Comparison of ENCODE assay signal across 7 mouse cellular contexts in genomic region chr4:156192421-156193199, GRCm38 (mm10). TPM values are rescaled to one million over a fixed set of nuclear protein-coding genes. Genes with fewer than 3 reads are reported as not detected.
DNase-seq lines count a peak whose midpoint lies in the region; ATAC-seq and TF ChIP-seq lines count a peak whose summit lies in the region.

No protein-coding gene starts in this region.

- no peak for TF ChIP-seq CTCF in heart, postnatal 0 days (IDR thresholded peaks at IDR 0.05; ENCODE audit: low read depth)

- no peak overlapping the region for H3K4me2 ChIP-seq in heart, postnatal 0 days (ENCODE audit: low read depth, low read length)
- no peak overlapping the region for H3K4me2 ChIP-seq in midbrain, embryonic 15.5 days

- no peak for TF ChIP-seq EP300 in heart, postnatal 0 days (IDR thresholded peaks at IDR 0.05; ENCODE audit: low read depth)

- no peak overlapping the region for H3K9ac ChIP-seq in heart, postnatal 0 days (replicated peaks; ENCODE audit: low read depth, low read length)
- H3K9ac ChIP-seq in midbrain, embryonic 15.5 days: no peak overlapping the region

- peak; percentile 70 to 72 for DNase-seq in right cerebral cortex, postnatal 10 days (ENCODE audit: low spot score in 2 of 2)
- no peak for DNase-seq in right cerebral cortex, postnatal 25 days
- DNase-seq in heart, postnatal 0 days (ENCODE audit: low spot score): no peak
- peak; percentile 71 to 84 for DNase-seq in kidney, postnatal 4 days
- no peak for DNase-seq in testis, postnatal 14 days (ENCODE audit: low spot score)
- no peak for DNase-seq in gastrocnemius, postnatal 10 days

- H3K9me3 ChIP-seq in heart, postnatal 0 days (replicated peaks; ENCODE audit: control insufficient read depth, low read length): no peaks in the 10 kb centered on the region
- no peaks in the 10 kb centered on the region for H3K9me3 ChIP-seq in midbrain, embryonic 15.5 days

- H3K36me3 ChIP-seq in heart, postnatal 0 days (replicated peaks; ENCODE audit: control insufficient read depth, insufficient read depth, low read length): peaks cover 6% of the 10 kb centered on the region; the same call in 1 of the 2 replicates
- 0 out of 2 replicates have a peak, but pooled peaks cover 3% of the 10 kb centered on the region for H3K36me3 ChIP-seq in midbrain, embryonic 15.5 days (replicated peaks)

- peaks cover 28% of the 10 kb centered on the region for H3K4me1 ChIP-seq in heart, postnatal 0 days (ENCODE audit: control insufficient read depth, insufficient read depth)
- H3K4me1 ChIP-seq in midbrain, embryonic 15.5 days: peaks cover 70% of the 10 kb centered on the region

- 44% methylated on average over 8 of the region's 8 CpGs for WGBS in heart, postnatal 0 days
- WGBS in midbrain, embryonic 15.5 days: 62% methylated on average over 8 of the region's 8 CpGs

- peak overlapping the region; percentile 54 for H3K27ac ChIP-seq in heart, postnatal 0 days (ENCODE audit: low read depth)
- H3K27ac ChIP-seq in midbrain, embryonic 15.5 days: peak overlapping the region; percentile 30; the same call in 1 of the 2 replicates

- no peak overlapping the region for H3K4me3 ChIP-seq in heart, postnatal 0 days (ENCODE audit: low read depth, low read length)
- H3K4me3 ChIP-seq in midbrain, embryonic 15.5 days: no peak overlapping the region

- ATAC-seq in heart, postnatal 0 days (ENCODE audit: insufficient read depth, low read depth): no peak
- no peak for ATAC-seq in midbrain, embryonic 15.5 days (replicated peaks)

- H3K27me3 ChIP-seq in heart, postnatal 0 days (ENCODE audit: control insufficient read depth, insufficient read depth, low read length): no peaks in the 10 kb centered on the region
- no peaks in the 10 kb centered on the region for H3K27me3 ChIP-seq in midbrain, embryonic 15.5 days (replicated peaks)

RNA-seq across cellular contexts. Expression of gene Agrn, which starts 4.7 kb away (rescaled TPM):
- 94.4 and 109 TPM in 2 replicates for total RNA-seq in heart, postnatal 0 days (2014; rRNA removed; ENCODE audit: low replicate concordance)
- polyA plus RNA-seq in heart, postnatal 0 days (2015; fragmentation: Nextera tagmentation; extraction: Ambion mirVana): 18.5 and 20.1 TPM in 2 replicates
- polyA plus RNA-seq in midbrain, embryonic 15.5 days (2015; fragmentation: Nextera tagmentation; extraction: Ambion mirVana): 141 and 142 TPM in 2 replicates
- total RNA-seq in gastrocnemius, postnatal 10 days (2021): 10 to 100 TPM; 31.4 to 40.8 TPM

RNA-seq across cellular contexts. Expression of gene Isg15, which starts 8.0 kb away (rescaled TPM):
- 7.5 and 19.9 TPM in 2 replicates for total RNA-seq in heart, postnatal 0 days (2014; rRNA removed; ENCODE audit: low replicate concordance)
- polyA plus RNA-seq in heart, postnatal 0 days (2015; fragmentation: Nextera tagmentation; extraction: Ambion mirVana): 4.5 and 7.0 TPM in 2 replicates
- polyA plus RNA-seq in midbrain, embryonic 15.5 days (2015; fragmentation: Nextera tagmentation; extraction: Ambion mirVana): 2.2 and 3.8 TPM in 2 replicates
- under 1 TPM in 1 of 2 experiments, not detected in 1; 0.33 TPM for total RNA-seq in gastrocnemius, postnatal 10 days (2021)

RNA-seq across cellular contexts. Expression of gene AW011738, which starts 10.5 kb away (rescaled TPM):
- total RNA-seq in heart, postnatal 0 days (2014; rRNA removed; ENCODE audit: low replicate concordance): 5.9 and 6.0 TPM in 2 replicates
- 3.2 and 3.4 TPM in 2 replicates for polyA plus RNA-seq in heart, postnatal 0 days (2015; fragmentation: Nextera tagmentation; extraction: Ambion mirVana)
- polyA plus RNA-seq in midbrain, embryonic 15.5 days (2015; fragmentation: Nextera tagmentation; extraction: Ambion mirVana): 4.0 and 4.9 TPM in 2 replicates
- 1 to 10 TPM; 2.7 to 3.2 TPM for total RNA-seq in gastrocnemius, postnatal 10 days (2021)

RNA-seq across cellular contexts. Expression of gene Perm1, which starts 23.1 kb away (rescaled TPM):
- 57.5 and 68.3 TPM in 2 replicates for total RNA-seq in heart, postnatal 0 days (2014; rRNA removed; ENCODE audit: low replicate concordance)
- 35.9 and 42.9 TPM in 2 replicates for polyA plus RNA-seq in heart, postnatal 0 days (2015; fragmentation: Nextera tagmentation; extraction: Ambion mirVana)
- polyA plus RNA-seq in midbrain, embryonic 15.5 days (2015; fragmentation: Nextera tagmentation; extraction: Ambion mirVana): 2.2 and 2.4 TPM in 2 replicates
- total RNA-seq in gastrocnemius, postnatal 10 days (2021): 10 to 100 TPM; 41.4 to 50.3 TPM

RNA-seq across cellular contexts. Expression of gene Plekhn1, which starts 42.0 kb away (rescaled TPM):
- 15.3 and 21.9 TPM in 2 replicates for total RNA-seq in heart, postnatal 0 days (2014; rRNA removed; ENCODE audit: low replicate concordance)
- 5.9 and 6.0 TPM in 2 replicates for polyA plus RNA-seq in heart, postnatal 0 days (2015; fragmentation: Nextera tagmentation; extraction: Ambion mirVana)
- polyA plus RNA-seq in midbrain, embryonic 15.5 days (2015; fragmentation: Nextera tagmentation; extraction: Ambion mirVana): 29.1 and 30.1 TPM in 2 replicates
- 1 to 10 TPM; 6.5 to 8.7 TPM for total RNA-seq in gastrocnemius, postnatal 10 days (2021)

Comparison
In these comparisons a context has a peak if more than half of its experiments do, and no peak if none do; other contexts are left out.
1. DNase-seq: peak in right cerebral cortex, postnatal 10 days (2 of 2) and kidney, postnatal 4 days (2 of 2); none in right cerebral cortex, postnatal 25 days (single experiment), heart, postnatal 0 days (single experiment), testis, postnatal 14 days (single experiment) and gastrocnemius, postnatal 10 days (single experiment).